Mouse (Mus musculus) embryonic facial prominence, embryonic 12.5 days (tissue): ENCODE data around the gene Dnase1l1. TPM values are rescaled to one million over a fixed set of nuclear protein-coding genes. Genes with fewer than 3 reads are reported as not detected.
A peak's percentile ranks its signal among the peaks of the same experiment; 100 is the strongest.

Source experiments
- ATAC-seq: fragments of 200-750 bp; cut with Nextera tagmentation; 2 replicates; pipeline ENCODE4 v1.8.0; 2017; ENCODE audit not compliant: insufficient number of reproducible peaks, insufficient read depth, low FRiP score, low TSS enrichment
- H3K27ac ChIP-seq: fragments of 300-500 bp; sonication (generic); 2 replicates; pipeline ENCODE4 v1.5.1; 2016; ENCODE audit warnings: mild to moderate bottlenecking
- H3K27me3 ChIP-seq: fragments of 300-500 bp; sonication (generic); 2 replicates; pipeline ENCODE4 v1.6.1; 2016; ENCODE audit warnings: mild to moderate bottlenecking, moderate library complexity
- H3K36me3 ChIP-seq: fragments of 300-500 bp; sonication (generic); 2 replicates; pipeline ENCODE4 v1.6.1; 2016; ENCODE audit warnings: mild to moderate bottlenecking
- H3K4me1 ChIP-seq: fragments of 300-500 bp; sonication (generic); 2 replicates; pipeline ENCODE4 v1.6.1; 2016
- H3K4me2 ChIP-seq: fragments of 300-500 bp; sonication (generic); replicated peaks from 2 replicates; pipeline ENCODE4 v1.6.1; 2016; ENCODE audit warnings: mild to moderate bottlenecking, moderate library complexity
- H3K4me3 ChIP-seq: fragments of 300-500 bp; sonication (generic); 2 replicates; pipeline ENCODE4 v1.5.1; 2016; ENCODE audit warnings: mild to moderate bottlenecking
- H3K9ac ChIP-seq: fragments of 300-500 bp; sonication (generic); 2 replicates; pipeline ENCODE4 v1.6.1; 2016; ENCODE audit warnings: mild to moderate bottlenecking, moderate library complexity
- H3K9me3 ChIP-seq: fragments of 300-500 bp; sonication (generic); 2 replicates; pipeline ENCODE4 v1.6.1; 2016; ENCODE audit warnings: mild to moderate bottlenecking, moderate library complexity
- WGBS: fragments of 180-500 bp; shearing (Covaris S2); methylation state at CpG from one replicate; pipeline ENCODE4 v1.1.7; 2016; 5-methylcytosine and 5-hydroxymethylcytosine counted together
- polyA plus RNA-seq: library from polyadenylated mRNA; unstranded; fragments of >200 nt; fragmentation: Nextera tagmentation; extraction: Ambion mirVana; gene quantifications from 2 replicates; pipeline ENCODE4 v1.2.1, GENCODE M21; 2016

Gene Dnase1l1
- polyA plus RNA-seq, 1 experiment from 2014 or later: 9.6 TPM

DNA sequence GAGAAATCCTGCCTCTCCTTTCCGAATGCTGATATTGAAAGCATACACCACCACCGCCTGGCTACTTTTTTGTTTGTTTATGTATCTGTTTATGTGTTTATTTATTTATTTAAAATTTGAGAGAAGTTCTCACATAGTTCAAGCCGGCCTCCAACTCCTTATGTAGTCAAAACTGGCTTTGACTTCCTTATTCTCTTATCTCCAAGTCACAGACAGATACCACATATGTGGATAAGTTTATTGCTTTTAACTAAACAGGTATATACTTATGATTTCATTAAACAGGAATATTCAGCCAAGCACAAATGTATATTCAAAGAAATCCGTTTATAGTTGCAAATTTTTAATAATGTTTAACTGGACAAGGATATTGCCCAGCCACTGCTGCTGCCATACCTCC, 11.3 kb upstream of the Dnase1l1 start:
- ATAC-seq: no peak

GRCm38 (mm10) chrX:74283092-74283437, 928 bp upstream of the Dnase1l1 start:
- no peak for ATAC-seq
- 30% methylated on average over 5 of the region's 5 CpGs for WGBS
- H3K4me1 ChIP-seq: no peaks in the 10 kb centered on the region
- peak overlapping the region; percentile 66 for H3K4me2 ChIP-seq
- H3K9me3 ChIP-seq: no peaks in the 10 kb centered on the region
- peak overlapping the region; percentile 58 for H3K4me3 ChIP-seq
- H3K27me3 ChIP-seq: no peaks in the 10 kb centered on the region
- peak overlapping the region; percentile 67 for H3K9ac ChIP-seq
- no peaks in the 10 kb centered on the region for H3K36me3 ChIP-seq
- peak overlapping the region; percentile 82; the same call in 1 of the 2 replicates for H3K27ac ChIP-seq

More for the DNA sequence above, 11.3 kb upstream of the Dnase1l1 start:
- H3K4me3 ChIP-seq: no peak overlapping the region
- no peaks in the 10 kb centered on the region for H3K4me1 ChIP-seq
- no peaks in the 10 kb centered on the region for H3K9me3 ChIP-seq
- 82% methylated on average over 4 of the region's 4 CpGs for WGBS
- no peaks in the 10 kb centered on the region for H3K27me3 ChIP-seq
- H3K36me3 ChIP-seq: 0 out of 2 replicates have a peak, but pooled peaks cover 15% of the 10 kb centered on the region
- no peak overlapping the region for H3K27ac ChIP-seq
- no peak overlapping the region for H3K9ac ChIP-seq
- no peak overlapping the region for H3K4me2 ChIP-seq

DNA sequence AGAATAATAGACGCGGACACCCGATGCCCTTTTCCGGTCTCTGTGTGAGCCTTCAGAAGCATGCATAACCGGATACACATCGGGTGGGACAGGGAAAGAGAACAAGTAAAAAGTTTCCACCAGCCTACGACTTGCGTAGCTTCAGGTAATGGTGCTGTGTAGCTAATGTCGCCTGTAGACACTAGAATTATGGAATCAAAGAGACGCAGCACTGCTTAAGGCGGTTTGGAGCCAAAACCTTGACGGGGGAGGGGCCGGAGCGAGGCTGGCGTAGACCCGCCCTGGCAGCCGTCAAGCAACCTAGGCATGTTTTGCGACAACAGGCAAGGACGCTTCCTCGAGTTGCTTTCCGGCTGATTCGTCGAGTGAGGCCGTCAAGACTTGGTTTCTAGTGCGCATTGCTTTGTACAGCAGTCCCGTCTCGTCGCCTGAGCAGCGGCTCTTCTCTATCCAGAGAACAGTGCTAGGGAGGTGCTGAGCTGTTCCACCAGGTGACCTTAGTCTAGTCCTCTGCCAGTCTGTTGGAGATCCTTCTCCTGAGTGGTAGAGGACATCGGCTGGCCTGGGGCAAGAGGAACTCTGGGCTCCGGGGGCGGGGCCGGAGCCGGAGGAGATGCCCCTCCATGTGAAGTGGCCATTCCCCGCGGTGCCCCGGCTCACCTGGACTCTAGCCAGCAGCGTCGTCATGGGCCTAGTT, 406 bp upstream of the Dnase1l1 start:
- no peaks in the 10 kb centered on the region for H3K36me3 ChIP-seq
- WGBS: 19% methylated on average over 39 of the region's 39 CpGs
- no peaks in the 10 kb centered on the region for H3K4me1 ChIP-seq
- ATAC-seq: peak; percentile 61; the same call in 1 of the 2 replicates
- H3K4me3 ChIP-seq: peak overlapping the region; percentile 58
- peak overlapping the region; percentile 82 for H3K27ac ChIP-seq
- H3K27me3 ChIP-seq: no peaks in the 10 kb centered on the region
- H3K9me3 ChIP-seq: no peaks in the 10 kb centered on the region
- peak overlapping the region; percentile 67 for H3K9ac ChIP-seq
- H3K4me2 ChIP-seq: peak overlapping the region; percentile 66

DNA sequence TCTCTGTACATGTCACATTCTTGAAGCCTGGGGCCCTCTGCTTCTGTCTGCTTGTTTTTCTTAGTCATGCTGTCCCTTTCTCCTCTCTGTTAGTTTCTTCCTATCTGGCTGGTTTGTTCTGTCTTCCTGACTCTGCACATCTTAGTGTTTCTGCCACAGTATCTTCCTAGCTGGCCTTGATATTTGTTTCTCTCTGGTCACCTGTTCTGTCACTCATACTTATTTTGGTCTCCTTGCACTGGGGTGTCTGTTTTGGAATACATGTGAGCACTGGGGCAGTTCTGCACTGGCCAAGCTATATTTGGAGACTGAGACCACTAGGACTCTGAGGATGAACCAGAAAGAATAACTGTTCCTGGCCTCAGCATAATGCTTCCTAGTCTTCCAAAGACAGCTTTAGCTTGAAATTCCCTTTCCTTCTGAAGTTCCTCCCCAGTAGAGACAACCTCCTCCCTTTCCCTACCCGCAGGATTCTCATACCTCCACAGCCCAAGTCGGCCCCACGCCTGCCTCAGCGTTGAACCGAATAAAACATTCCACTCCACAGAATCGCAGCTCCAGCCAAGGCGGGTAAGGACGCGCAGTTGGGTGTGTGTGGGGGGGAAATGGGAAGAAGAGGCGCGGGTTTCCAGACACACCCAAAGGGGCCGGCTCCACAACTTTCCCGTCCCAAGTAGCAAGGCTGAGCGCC, 951 bp downstream of the Dnase1l1 start:
- WGBS: 15% methylated on average over 12 of the region's 14 CpGs
- no peaks in the 10 kb centered on the region for H3K27me3 ChIP-seq
- H3K4me2 ChIP-seq: peak overlapping the region; percentile 66
- peak overlapping the region; percentile 67; the same call in 1 of the 2 replicates for H3K9ac ChIP-seq
- H3K36me3 ChIP-seq: no peaks in the 10 kb centered on the region
- peak overlapping the region; percentile 82 for H3K27ac ChIP-seq
- H3K4me1 ChIP-seq: no peaks in the 10 kb centered on the region
- no peak for ATAC-seq
- peak overlapping the region; percentile 58 for H3K4me3 ChIP-seq
- H3K9me3 ChIP-seq: no peaks in the 10 kb centered on the region

DNA sequence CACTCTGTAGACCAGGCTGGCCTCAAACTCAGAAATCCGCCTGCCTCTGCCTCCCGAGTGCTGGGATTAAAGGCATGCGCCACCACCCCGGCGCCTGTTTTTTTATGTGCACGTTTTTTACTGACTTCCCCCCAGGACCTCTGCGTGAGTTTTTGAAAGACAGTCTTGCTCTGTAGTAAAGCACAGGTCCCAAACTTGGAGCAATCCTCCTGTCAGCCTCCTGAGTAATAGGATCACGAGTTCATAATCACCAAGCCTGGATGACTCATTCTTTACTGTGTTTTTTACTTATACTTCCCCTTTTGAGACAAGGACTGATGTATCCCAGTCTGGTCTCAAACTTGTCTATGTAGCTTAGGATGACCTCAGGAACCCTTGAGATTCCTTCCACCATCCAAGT, 4.2 kb downstream of the Dnase1l1 start:
- WGBS: 71% methylated on average over 8 of the region's 8 CpGs
- ATAC-seq: no peak

GRCm38 (mm10) chrX:74273422-74274322, 8.5 kb downstream of the Dnase1l1 start:
- Histone ChIP-seq H3K4me2 (no peak overlapping the region), H3K36me3 (0 out of 2 replicates have a peak, but pooled peaks cover 4% of the 10 kb centered on the region), H3K27me3 (no peaks in the 10 kb centered on the region), H3K9ac (no peak overlapping the region), H3K4me1 (no peaks in the 10 kb centered on the region), H3K27ac (0 out of 2 replicates have a peak overlapping the region, but pooled peaks have one; percentile 1), H3K9me3 (no peaks in the 10 kb centered on the region), H3K4me3 (no peak overlapping the region)
- 25% methylated on average over 10 of the region's 10 CpGs for WGBS
- ATAC-seq: no peak

More for the DNA sequence above, 4.2 kb downstream of the Dnase1l1 start:
- H3K4me3 ChIP-seq: no peak overlapping the region
- no peak overlapping the region for H3K4me2 ChIP-seq
- H3K36me3 ChIP-seq: 0 out of 2 replicates have a peak, but pooled peaks cover 4% of the 10 kb centered on the region
- no peak overlapping the region for H3K9ac ChIP-seq
- no peaks in the 10 kb centered on the region for H3K4me1 ChIP-seq
- no peaks in the 10 kb centered on the region for H3K9me3 ChIP-seq
- H3K27ac ChIP-seq: no peak overlapping the region
- H3K27me3 ChIP-seq: no peaks in the 10 kb centered on the region

- ATAC-seq: no peak
- 14% methylated on average over 27 of the region's 27 CpGs for WGBS
These were observed 11.1 kb downstream of the Dnase1l1 start for GRCm38 (mm10) chrX:74270902-74271551.

DNA sequence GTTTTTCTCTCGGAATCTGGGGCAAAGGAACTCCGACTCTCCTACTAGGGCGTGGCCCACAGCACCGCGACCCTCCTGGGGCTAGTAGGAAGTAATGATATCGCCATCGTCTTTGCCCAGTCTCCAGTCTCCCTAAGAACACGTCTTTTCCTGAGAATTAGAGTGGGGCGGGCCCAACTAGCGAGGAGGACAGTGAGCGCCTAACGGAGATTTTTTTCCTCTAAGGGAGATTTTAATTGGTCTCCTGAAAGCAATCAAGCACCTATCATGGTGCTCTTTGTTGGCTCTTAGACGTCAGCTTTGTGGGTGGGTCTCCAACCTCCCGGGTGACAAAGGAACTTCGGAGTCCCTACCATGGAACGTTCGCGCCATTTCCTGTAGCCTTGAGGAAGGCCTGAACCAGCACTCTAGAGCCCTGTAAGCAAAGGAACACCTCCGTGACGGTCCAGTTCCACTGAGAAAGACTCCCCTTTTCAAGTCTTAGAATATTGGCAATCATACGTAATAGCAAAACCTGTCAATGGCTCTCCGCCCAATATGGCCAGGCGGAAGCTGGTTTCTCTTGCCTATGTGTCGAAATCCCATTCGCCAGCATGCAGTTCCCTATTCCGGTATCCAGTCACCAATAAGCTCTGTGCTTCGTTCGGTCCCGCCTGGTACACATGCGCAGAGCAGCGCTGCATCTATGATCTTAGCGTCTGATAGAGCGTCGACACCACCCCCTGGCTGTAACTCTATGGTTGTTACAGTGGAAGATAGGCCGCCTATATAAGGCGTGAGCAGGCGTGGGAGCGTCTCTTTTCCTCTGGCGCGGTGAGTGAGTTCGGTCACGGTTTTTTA, 11.9 kb downstream of the Dnase1l1 start, which contains the start of gene Rpl10:
Rpl10 (plus strand) TSS at position 751 of the 840 bp plus-strand sequence.
- Histone ChIP-seq H3K27ac (peak within 1 kb of the TSS; percentile 92), H3K4me2 (peak within 1 kb of the TSS; percentile 54), H3K36me3 (0 out of 2 replicates have a peak, but pooled peaks cover 4% of the 10 kb centered on the region), H3K4me3 (peak within 1 kb of the TSS; percentile 60), H3K27me3 (no peaks in the 10 kb centered on the region), H3K9me3 (no peaks in the 10 kb centered on the region), H3K4me1 (no peaks in the 10 kb centered on the region), H3K9ac (peak within 1 kb of the TSS; percentile 70)
- ATAC-seq: peak; percentile 96
- 19% methylated on average over 42 of the region's 42 CpGs for WGBS

More at GRCm38 (mm10) chrX:74270902-74271551, 11.1 kb downstream of the Dnase1l1 start:
- Histone ChIP-seq H3K9ac (peak overlapping the region; percentile 70), H3K27me3 (no peaks in the 10 kb centered on the region), H3K27ac (peak overlapping the region; percentile 60), H3K36me3 (0 out of 2 replicates have a peak, but pooled peaks cover 4% of the 10 kb centered on the region), H3K4me2 (peak overlapping the region; percentile 54), H3K4me3 (peak overlapping the region; percentile 60), H3K9me3 (no peaks in the 10 kb centered on the region), H3K4me1 (no peaks in the 10 kb centered on the region)

DNA sequence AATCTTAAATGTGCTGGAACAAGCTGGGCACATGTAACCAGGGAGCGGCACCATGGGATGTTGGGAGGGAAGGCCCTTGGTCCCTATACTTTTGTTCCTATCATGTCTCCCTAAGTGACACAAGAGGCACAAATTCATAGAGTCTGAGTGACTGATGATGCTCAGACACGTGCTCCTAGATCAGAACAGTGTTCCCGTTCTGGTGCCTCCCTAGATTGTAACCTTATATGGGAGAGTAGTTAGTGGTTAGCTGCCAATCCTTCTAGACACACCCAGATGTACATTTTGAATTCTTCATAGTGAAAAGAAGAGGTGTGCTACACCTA, 12.4 kb downstream of the Dnase1l1 start:
- Histone ChIP-seq H3K4me2 (peak overlapping the region; percentile 44), H3K4me1 (no peaks in the 10 kb centered on the region), H3K27ac (peak overlapping the region; percentile 92), H3K27me3 (no peaks in the 10 kb centered on the region), H3K9ac (peak overlapping the region; percentile 33), H3K4me3 (peak overlapping the region; percentile 60), H3K36me3 (0 out of 2 replicates have a peak, but pooled peaks cover 4% of the 10 kb centered on the region), H3K9me3 (no peaks in the 10 kb centered on the region)
- peak; percentile 13; the same call in 1 of the 2 replicates for ATAC-seq
- 23% methylated on average over 3 of the region's 3 CpGs for WGBS

DNA sequence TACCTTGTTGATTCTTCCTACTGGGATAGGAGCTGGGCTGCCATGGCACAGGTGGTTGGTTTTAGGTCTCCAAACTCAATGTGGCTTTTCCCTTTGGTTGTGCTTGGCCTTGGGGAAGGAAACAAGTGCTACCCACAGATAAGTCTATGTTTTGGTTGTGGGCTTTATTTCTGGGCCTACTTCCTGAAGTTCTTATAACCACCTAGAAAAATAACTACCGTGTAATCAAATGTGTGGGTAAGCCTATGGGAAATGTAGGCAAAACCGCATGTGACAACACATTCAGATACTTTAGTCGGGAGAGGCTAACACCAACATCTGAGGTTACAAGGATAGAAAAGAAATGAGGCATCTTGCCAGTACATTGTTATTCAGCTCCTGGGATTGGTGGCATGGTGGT, 24.4 kb downstream of the Dnase1l1 start:
- Histone ChIP-seq H3K4me3 (no peak overlapping the region), H3K9ac (no peak overlapping the region), H3K36me3 (0 out of 2 replicates have a peak, but pooled peaks cover 8% of the 10 kb centered on the region), H3K27ac (no peak overlapping the region), H3K9me3 (no peaks in the 10 kb centered on the region), H3K4me1 (no peaks in the 10 kb centered on the region), H3K27me3 (no peaks in the 10 kb centered on the region), H3K4me2 (no peak overlapping the region)
- WGBS: 97% methylated on average over 3 of the region's 3 CpGs
- ATAC-seq: no peak
